Mouse (Mus musculus) erythroblast, embryonic 14.5 days (primary cell): ENCODE measurements around the gene Lrch1.

Experiments
- GATA1 ChIP-seq: IDR thresholded peaks from 2 replicates; pipeline ENCODE4 v1.6.1; 2012; ENCODE audit warnings: low read length, inconsistent platforms, mixed read lengths
- TAL1 ChIP-seq: IDR thresholded peaks from 3 replicates; pipeline ENCODE4 v1.6.1; 2012; ENCODE audit warnings: low read length, inconsistent platforms, mixed read lengths

DNA sequence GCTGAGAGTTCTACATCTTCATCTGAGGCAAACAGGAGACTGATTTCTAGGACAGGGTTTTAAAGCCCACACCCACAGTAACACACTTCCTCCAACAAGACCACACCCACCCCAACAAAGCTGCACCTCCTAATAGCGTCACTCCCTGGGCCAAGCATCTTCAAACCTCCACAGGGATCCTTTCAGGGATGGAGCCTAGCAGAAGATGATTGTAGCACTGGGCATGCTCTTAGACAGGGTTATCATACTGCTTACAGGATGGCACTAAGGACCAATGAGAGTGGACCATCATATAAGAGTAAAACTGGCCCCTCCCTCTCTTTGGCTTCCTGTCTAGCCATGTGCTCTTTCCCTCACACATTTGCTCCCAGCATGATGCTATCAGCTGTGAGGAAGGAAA, 112.7 kb downstream of the Lrch1 start:
- no peak for TF ChIP-seq GATA1
- no peak for TF ChIP-seq TAL1
